In genomic region chr13:64020902-64021311, GRCm38 (mm10) we compare ENCODE assay signal across 9 mouse cellular contexts.
A peak's percentile ranks its signal among the peaks of the same experiment; 100 is the strongest.
DNase-seq lines count a peak whose midpoint lies in the region; ATAC-seq and TF ChIP-seq lines count a peak whose summit lies in the region.
"Had no signal": no experiment of that assay in that cellular context is flagged by ENCODE, and none has a peak within 500 bp of the region (broad histone marks: within the 10 kb centered on the region; RNA-seq: fewer than 3 reads in every experiment).

No protein-coding gene starts in this region.

- H3K27ac ChIP-seq in gastrocnemius, adult 2 months, result no peak overlapping the region
- H3K27ac ChIP-seq in layer of hippocampus, adult 2 months, result no peak overlapping the region
- H3K27ac ChIP-seq in stomach, embryonic 14.5 days (ENCODE audit: low read length), result peak overlapping the region; percentile 84

- TF ChIP-seq CTCF in gastrocnemius, adult 2 months (IDR thresholded peaks at IDR 0.05), result no peak
- TF ChIP-seq CTCF in layer of hippocampus, adult 2 months (conservative IDR thresholded peaks at IDR 0.05), result no peak

- WGBS in stomach, embryonic 14.5 days, result 12% methylated on average over 7 of the region's 7 CpGs

- H3K36me3 ChIP-seq in stomach, embryonic 14.5 days (ENCODE audit: control insufficient read depth, insufficient read depth, low read length), result no peaks in the 10 kb centered on the region

- no peaks in the 10 kb centered on the region for H3K9me3 ChIP-seq in stomach, embryonic 14.5 days (ENCODE audit: control insufficient read depth, low read depth, low read length)

- DNase-seq in gastrocnemius, adult 2 months, result peak; percentile 29
- no peak for DNase-seq in gastrocnemius, adult 8-10 months (ENCODE audit: low spot score in 2 of 2)
- peak; percentile 79 for DNase-seq in embryo, embryonic 10.5 days (ENCODE audit: low spot score)
- peak; percentile 36 to 39 for DNase-seq in heart, adult 9 months (ENCODE audit: low spot score in 2 of 2)
- DNase-seq in layer of hippocampus, adult 2 months (ENCODE audit: low spot score in 2 of 2), result peak; percentile 82 to 85
- DNase-seq in lung, postnatal 14 days, result peak; percentile 31
- DNase-seq in spleen, adult 18-20 months, result no peak

- intact Hi-C loops in gastrocnemius, adult 2 months (cut with DNase I), result no loop called here

- peak; percentile 98 for ATAC-seq in stomach, embryonic 14.5 days (ENCODE audit: insufficient number of reproducible peaks, insufficient read depth, low FRiP score, low read depth)

- no peak overlapping the region for H3K9ac ChIP-seq in stomach, embryonic 14.5 days (replicated peaks; ENCODE audit: low read depth, low read length)

- no peaks in the 10 kb centered on the region for H3K27me3 ChIP-seq in stomach, embryonic 14.5 days (ENCODE audit: control insufficient read depth, insufficient read depth, low read length)

- no peak overlapping the region for H3K4me2 ChIP-seq in stomach, embryonic 14.5 days (replicated peaks; ENCODE audit: low read depth, low read length)

- H3K4me3 ChIP-seq in gastrocnemius, adult 2 months, result no peak overlapping the region
- no peak overlapping the region for H3K4me3 ChIP-seq in layer of hippocampus, adult 2 months
- no peak overlapping the region for H3K4me3 ChIP-seq in stomach, embryonic 14.5 days (ENCODE audit: low read depth, low read length)
- H3K4me3 ChIP-seq: erythroblast, embryonic 14.5 days had no signal

- peaks cover 24% of the 10 kb centered on the region; the same call in 1 of the 2 replicates for H3K4me1 ChIP-seq in stomach, embryonic 14.5 days (ENCODE audit: control insufficient read depth, insufficient read depth, low read length)

Comparison
In these comparisons a context has a peak if more than half of its experiments do, and no peak if none do; other contexts are left out.
1. DNase-seq: peak in gastrocnemius, adult 2 months (single experiment), embryo, embryonic 10.5 days (single experiment), heart, adult 9 months (2 of 2), layer of hippocampus, adult 2 months (2 of 2) and lung, postnatal 14 days (single experiment); none in gastrocnemius, adult 8-10 months (0 of 2) and spleen, adult 18-20 months (0 of 2).